Mouse (Mus musculus): ENCODE measurements around the gene Ascc1. TPM values are rescaled to one million over a fixed set of nuclear protein-coding genes. Genes with fewer than 3 reads are reported as not detected.
"Not testable (repeated sequence)": the region's sequence is repeated elsewhere in the genome, so short reads cannot be mapped to it uniquely, and the experiment has no call there.

Gene Ascc1
- polyA plus RNA-seq, 1 experiment from 2014 or later = 45.6 TPM

GRCm38 (mm10) chr10:60138680-60139079, 136.1 kb downstream of the Ascc1 start:
- H3K4me2 ChIP-seq (replicated peaks) = no peak overlapping the region
- H3K27me3 ChIP-seq (ENCODE audit: control insufficient read depth, insufficient read depth, low read length) = no peaks in the 10 kb centered on the region
- H3K4me3 ChIP-seq (replicated peaks; ENCODE audit: low read length) = no peak overlapping the region
- H3K27ac ChIP-seq = no peak overlapping the region
- H3K4me1 ChIP-seq (replicated peaks; ENCODE audit: control insufficient read depth, insufficient read depth, low read length) = no peaks in the 10 kb centered on the region
- H3K36me3 ChIP-seq (replicated peaks; ENCODE audit: control insufficient read depth, insufficient read depth) = no peaks in the 10 kb centered on the region
- H3K9me3 ChIP-seq (ENCODE audit: control insufficient read depth, low read length) = no peaks in the 10 kb centered on the region
- DNase-seq (ENCODE audit: low spot score) = no peak
- no peak for ATAC-seq (ENCODE audit: low FRiP score)
- no peak overlapping the region for H3K9ac ChIP-seq
- 92% methylated on average over 5 of the region's 5 CpGs for WGBS

DNA sequence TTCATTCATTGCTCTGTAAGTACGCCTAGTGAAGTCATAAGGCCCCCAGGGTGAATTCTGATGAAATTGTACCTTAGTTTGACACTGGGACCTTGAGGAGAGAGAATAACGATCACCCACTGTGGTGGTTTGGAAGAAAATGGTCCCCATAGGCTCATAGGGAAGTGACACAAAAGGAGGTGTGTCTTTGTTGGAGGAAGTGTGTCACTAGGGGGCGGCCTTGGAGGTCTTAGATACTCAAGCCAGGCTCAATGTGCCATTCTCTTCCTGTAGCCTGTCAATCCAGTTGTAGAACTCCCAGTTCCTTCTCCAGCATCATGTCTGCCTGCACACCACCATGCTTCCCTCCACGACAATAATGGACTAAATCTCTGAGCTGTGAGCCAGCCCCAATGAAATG, 138.1 kb downstream of the Ascc1 start:
- 83% methylated on average over 4 of the region's 4 CpGs for WGBS
- no peak for ATAC-seq (ENCODE audit: low FRiP score)
- Histone ChIP-seq H3K27me3 (ENCODE audit: control insufficient read depth, insufficient read depth, low read length) (no peaks in the 10 kb centered on the region), H3K4me1 (replicated peaks; ENCODE audit: control insufficient read depth, insufficient read depth, low read length) (no peaks in the 10 kb centered on the region), H3K36me3 (replicated peaks; ENCODE audit: control insufficient read depth, insufficient read depth) (no peaks in the 10 kb centered on the region), H3K4me3 (replicated peaks; ENCODE audit: low read length) (no peak overlapping the region), H3K9me3 (ENCODE audit: control insufficient read depth, low read length) (no peaks in the 10 kb centered on the region), H3K4me2 (replicated peaks) (no peak overlapping the region), H3K9ac (no peak overlapping the region), H3K27ac (no peak overlapping the region)
- DNase-seq (ENCODE audit: low spot score) = no peak

- H3K9ac ChIP-seq = no peak overlapping the region
- no peaks in the 10 kb centered on the region for H3K9me3 ChIP-seq (ENCODE audit: control insufficient read depth, low read length)
- H3K4me2 ChIP-seq (replicated peaks) = no peak overlapping the region
- no peaks in the 10 kb centered on the region for H3K4me1 ChIP-seq (replicated peaks; ENCODE audit: control insufficient read depth, insufficient read depth, low read length)
- no peaks in the 10 kb centered on the region for H3K27me3 ChIP-seq (ENCODE audit: control insufficient read depth, insufficient read depth, low read length)
- WGBS = 94% methylated on average over 3 of the region's 3 CpGs
- ATAC-seq (ENCODE audit: low FRiP score) (no peak), DNase-seq (ENCODE audit: low spot score) (no peak)
- no peak overlapping the region for H3K4me3 ChIP-seq (replicated peaks; ENCODE audit: low read length)
- H3K36me3 ChIP-seq (replicated peaks; ENCODE audit: control insufficient read depth, insufficient read depth) = no peaks in the 10 kb centered on the region
- H3K27ac ChIP-seq = no peak overlapping the region
Observed at GRCm38 (mm10) chr10:60141656-60142160, 139.1 kb downstream of the Ascc1 start.

DNA sequence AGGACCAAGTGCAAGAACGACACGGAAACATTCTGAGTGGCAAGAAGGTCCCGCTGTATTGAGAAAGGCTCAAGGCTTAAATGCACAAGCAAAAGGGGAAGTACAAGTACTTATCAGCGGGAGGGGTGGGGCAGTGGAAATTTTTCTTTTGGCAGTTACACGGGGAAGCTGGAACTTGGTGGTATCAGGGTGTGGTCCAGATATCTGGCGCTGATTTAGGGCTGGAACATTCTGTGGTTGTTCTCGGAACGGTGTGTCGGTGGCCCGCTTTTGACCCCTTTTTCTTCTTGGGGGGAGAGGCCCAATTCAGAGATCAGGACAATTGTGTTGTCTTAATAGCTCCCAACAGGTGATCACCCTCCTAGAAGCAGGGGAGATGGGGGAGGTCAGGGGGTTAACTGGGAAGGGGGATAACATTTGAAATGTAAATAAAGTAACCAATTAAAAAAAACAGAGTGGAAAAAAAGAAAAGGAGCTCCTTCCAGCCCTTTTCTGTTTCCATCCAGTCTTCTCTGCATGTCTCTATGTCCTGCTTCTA, 145.0 kb downstream of the Ascc1 start:
- H3K27me3 ChIP-seq (ENCODE audit: control insufficient read depth, insufficient read depth, low read length); H3K4me2 ChIP-seq (replicated peaks); H3K4me3 ChIP-seq (replicated peaks; ENCODE audit: low read length); H3K9ac ChIP-seq; DNase-seq (ENCODE audit: low spot score); H3K27ac ChIP-seq; H3K36me3 ChIP-seq (replicated peaks; ENCODE audit: control insufficient read depth, insufficient read depth); H3K9me3 ChIP-seq (ENCODE audit: control insufficient read depth, low read length); H3K4me1 ChIP-seq (replicated peaks; ENCODE audit: control insufficient read depth, insufficient read depth, low read length): not testable (repeated sequence)
- WGBS = 69% methylated on average over 10 of the region's 10 CpGs
- 0 out of 2 replicates have a peak, but pooled peaks have one; percentile 12 for ATAC-seq (ENCODE audit: low FRiP score)

GRCm38 (mm10) chr10:60148087-60148486, 145.5 kb downstream of the Ascc1 start:
- Histone ChIP-seq H3K27ac (no peak overlapping the region), H3K36me3 (replicated peaks; ENCODE audit: control insufficient read depth, insufficient read depth) (no peaks in the 10 kb centered on the region), H3K4me1 (replicated peaks; ENCODE audit: control insufficient read depth, insufficient read depth, low read length) (no peaks in the 10 kb centered on the region), H3K9me3 (ENCODE audit: control insufficient read depth, low read length) (no peaks in the 10 kb centered on the region), H3K4me3 (replicated peaks; ENCODE audit: low read length) (no peak overlapping the region), H3K9ac (no peak overlapping the region), H3K4me2 (replicated peaks) (no peak overlapping the region), H3K27me3 (ENCODE audit: control insufficient read depth, insufficient read depth, low read length) (no peaks in the 10 kb centered on the region)
- ATAC-seq (ENCODE audit: low FRiP score) (peak; percentile 67), DNase-seq (ENCODE audit: low spot score) (peak; percentile 91)
- 3% methylated on average over 5 of the region's 5 CpGs for WGBS

Small RNA genes lying within 50 kb of the gene (microRNA-seq; reads per million reads assigned to microRNA genes)
- gene Mir6906 = 0.65 reads per million

Other genes with a start within 250 kb of the Ascc1 start
- 20.6 and 22.5 TPM in 2 replicates for gene Dnajb12, start 123.2 kb upstream of the Ascc1 start, polyA plus RNA-seq (2014; fragmentation: Nextera tagmentation; extraction: Ambion mirVana)
- gene Ddit4, start 51.0 kb upstream of the Ascc1 start, polyA plus RNA-seq (2014; fragmentation: Nextera tagmentation; extraction: Ambion mirVana) = 8.8 and 10.5 TPM in 2 replicates
- gene Anapc16, start 330 bp downstream of the Ascc1 start, polyA plus RNA-seq (2014; fragmentation: Nextera tagmentation; extraction: Ambion mirVana) = 94.2 and 110 TPM in 2 replicates
- 85.3 and 88.8 TPM in 2 replicates for gene Spock2, start 103.4 kb downstream of the Ascc1 start, polyA plus RNA-seq (2014; fragmentation: Nextera tagmentation; extraction: Ambion mirVana)
- gene Chst3, start 216.5 kb downstream of the Ascc1 start, polyA plus RNA-seq (2014; fragmentation: Nextera tagmentation; extraction: Ambion mirVana) = 1.2 TPM in 2 replicates

Data from hindbrain, embryonic 14.5 days (tissue).